In genomic region chr7:84687653-84688580, GRCm38 (mm10) we compare ENCODE assay signal across 9 mouse cellular contexts. TPM values are rescaled to one million over a fixed set of nuclear protein-coding genes. Genes with fewer than 3 reads are reported as not detected.
DNase-seq lines count a peak whose midpoint lies in the region; ATAC-seq and TF ChIP-seq lines count a peak whose summit lies in the region.
"Had no signal": no experiment of that assay in that cellular context is flagged by ENCODE, and none has a peak within 500 bp of the region (broad histone marks: within the 10 kb centered on the region; RNA-seq: fewer than 3 reads in every experiment).

No protein-coding gene starts in this region.

- 12% methylated on average over 12 of the region's 12 CpGs for WGBS in liver, adult 2 months
- 63% methylated on average over 12 of the region's 12 CpGs for WGBS in hindbrain, postnatal 0 days
- 13% methylated on average over 12 of the region's 12 CpGs for WGBS in macrophage (ENCODE audit: missing documents)

- DNase-seq in adrenal gland, postnatal 10 days: peak; percentile 33
- no peak for DNase-seq in adrenal gland, postnatal 4 days (ENCODE audit: low spot score in 2 of 2)
- peak; percentile 82 for DNase-seq in liver, adult 2 months (ENCODE audit: extremely low read depth, low read depth, low spot score)
- no peak for DNase-seq in liver
- no peak for DNase-seq in hindbrain, postnatal 0 days (ENCODE audit: low spot score)
- DNase-seq in B cell, adult 2 months: no peak
- no peak for DNase-seq in cerebellum, postnatal 36 days
- DNase-seq: cerebellum, adult 18-20 months had no signal

- peak overlapping the region; percentile 93 for H3K27ac ChIP-seq in liver, adult 2 months (replicated peaks; ENCODE audit: insufficient read depth, low read depth, low read length)
- H3K27ac ChIP-seq in hindbrain, postnatal 0 days: no peak overlapping the region
- H3K27ac ChIP-seq in macrophage: peak overlapping the region; percentile 79

- H3K79me2 ChIP-seq in liver, adult 2 months (ENCODE audit: control insufficient read depth, insufficient read depth, low read length): peaks cover 16% of the 10 kb centered on the region; the same call in 1 of the 2 replicates
- H3K79me2 ChIP-seq in macrophage (ENCODE audit: inconsistent target): peaks cover 62% of the 10 kb centered on the region

- no peaks in the 10 kb centered on the region for H3K9me3 ChIP-seq in hindbrain, postnatal 0 days (ENCODE audit: low read length)

- peaks cover 16% of the 10 kb centered on the region for H3K4me1 ChIP-seq in liver, adult 2 months (ENCODE audit: control insufficient read depth, insufficient read depth, low read length)
- H3K4me1 ChIP-seq in hindbrain, postnatal 0 days (ENCODE audit: insufficient read depth, low read length): 0 out of 2 replicates have a peak, but pooled peaks cover 7% of the 10 kb centered on the region

- H3K4me2 ChIP-seq in hindbrain, postnatal 0 days (ENCODE audit: low read depth, low read length): 0 out of 2 replicates have a peak overlapping the region, but pooled peaks have one; percentile 85

- no peaks in the 10 kb centered on the region for H3K27me3 ChIP-seq in liver, adult 2 months (ENCODE audit: control insufficient read depth, insufficient read depth, low read length)
- no peaks in the 10 kb centered on the region for H3K27me3 ChIP-seq in hindbrain, postnatal 0 days (ENCODE audit: insufficient read depth, low read length)

- no peaks in the 10 kb centered on the region for H3K36me3 ChIP-seq in liver, adult 2 months (ENCODE audit: control insufficient read depth, insufficient read depth, low read length)
- no peaks in the 10 kb centered on the region for H3K36me3 ChIP-seq in hindbrain, postnatal 0 days (ENCODE audit: insufficient read depth, low read length)
- H3K36me3 ChIP-seq in macrophage (ENCODE audit: inconsistent target): no peaks in the 10 kb centered on the region

- ATAC-seq in hindbrain, postnatal 0 days: no peak

- H3K9ac ChIP-seq in liver, adult 2 months (ENCODE audit: low read depth, low read length): peak overlapping the region; percentile 84
- H3K9ac ChIP-seq in hindbrain, postnatal 0 days (replicated peaks; ENCODE audit: low read length): no peak overlapping the region

- H3K4me3 ChIP-seq in liver, adult 2 months (ENCODE audit: insufficient read depth, low read depth, low read length): peak overlapping the region; percentile 88
- H3K4me3 ChIP-seq in hindbrain, postnatal 0 days (ENCODE audit: low read length): no peak overlapping the region
- peak overlapping the region; percentile 79 for H3K4me3 ChIP-seq in macrophage (ENCODE audit: inconsistent target)

- no peak for TF ChIP-seq CTCF in liver, adult 2 months (IDR thresholded peaks at IDR 0.05; ENCODE audit: low read depth, low read length)
- no peak for TF ChIP-seq CTCF in hindbrain, postnatal 0 days (IDR thresholded peaks at IDR 0.05; ENCODE audit: low read depth)

- no peak for TF ChIP-seq POLR2A in liver, adult 2 months (IDR thresholded peaks at IDR 0.05; ENCODE audit: extremely low read depth, insufficient read depth, low read length)

RNA-seq across cellular contexts. Expression of gene Zfand6, which starts 1.8 kb away (rescaled TPM):
- 100 to 1,000 TPM; 138 to 143 TPM for total RNA-seq in adrenal gland, postnatal 10 days (2021)
- 100 to 1,000 TPM; 101 to 113 TPM for total RNA-seq in adrenal gland, postnatal 4 days (2021)
- total RNA-seq in liver, adult 2 months (2014; rRNA removed): 130 and 134 TPM in 2 replicates
- 77.2 and 94.2 TPM in 2 replicates for polyA plus RNA-seq in liver, adult 2 months (2012; rRNA removed)
- 82.5 and 104 TPM in 2 replicates for total RNA-seq in hindbrain, postnatal 0 days (2014; rRNA removed)
- polyA plus RNA-seq in hindbrain, postnatal 0 days (2015; fragmentation: Nextera tagmentation; extraction: Ambion mirVana): 141 and 152 TPM in 2 replicates
- total RNA-seq in macrophage (2018; cell fraction: chromatin; rRNA removed): 100 to 1,000 TPM; 128 to 258 (median 201) TPM
- total RNA-seq in macrophage (2018; cell fraction: cytosol; rRNA removed): 10 to 100 TPM; 51.3 to 94.8 (median 82.6) TPM
- total RNA-seq in macrophage (2018; cell fraction: nucleus; rRNA removed): 100 to 1,000 TPM; 128 to 273 (median 176) TPM
- 74.4 to 111 TPM (median 77.4 TPM) in 3 replicates for polyA plus RNA-seq in macrophage (2018)

Comparison
In these comparisons a context has a peak if more than half of its experiments do, and no peak if none do; other contexts are left out.
1. DNase-seq: peak in adrenal gland, postnatal 10 days (single experiment) and liver, adult 2 months (single experiment); none in adrenal gland, postnatal 4 days (0 of 2), liver (single experiment), hindbrain, postnatal 0 days (single experiment), B cell, adult 2 months (0 of 2) and cerebellum, postnatal 36 days (0 of 2).